Mouse (Mus musculus): Measurements from ENCODE around the gene Ambra1.

Ambra1 gene

DNA sequence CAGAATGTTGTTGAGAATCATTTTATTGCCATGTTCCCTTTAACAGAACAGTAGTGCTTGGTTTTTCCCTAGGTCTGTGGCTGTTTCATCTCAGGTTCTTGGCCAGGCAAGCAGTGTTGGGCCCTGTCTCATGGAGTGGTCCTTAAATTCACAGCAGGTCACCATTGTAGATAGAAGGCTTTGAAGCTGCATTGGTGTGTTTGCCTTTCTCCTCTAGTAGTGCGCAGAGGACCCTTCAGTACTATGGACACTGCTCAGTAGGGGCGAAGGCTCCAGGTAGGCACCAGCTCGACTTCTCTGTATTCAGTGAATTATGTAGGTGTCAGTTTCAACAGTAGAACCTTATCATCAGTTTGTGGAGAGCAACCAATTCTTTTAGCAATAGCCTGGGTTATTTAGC, 142.7 kb downstream of the Ambra1 start:
- DNase-seq (ENCODE audit: low spot score in 2 of 2) = no peak

DNA sequence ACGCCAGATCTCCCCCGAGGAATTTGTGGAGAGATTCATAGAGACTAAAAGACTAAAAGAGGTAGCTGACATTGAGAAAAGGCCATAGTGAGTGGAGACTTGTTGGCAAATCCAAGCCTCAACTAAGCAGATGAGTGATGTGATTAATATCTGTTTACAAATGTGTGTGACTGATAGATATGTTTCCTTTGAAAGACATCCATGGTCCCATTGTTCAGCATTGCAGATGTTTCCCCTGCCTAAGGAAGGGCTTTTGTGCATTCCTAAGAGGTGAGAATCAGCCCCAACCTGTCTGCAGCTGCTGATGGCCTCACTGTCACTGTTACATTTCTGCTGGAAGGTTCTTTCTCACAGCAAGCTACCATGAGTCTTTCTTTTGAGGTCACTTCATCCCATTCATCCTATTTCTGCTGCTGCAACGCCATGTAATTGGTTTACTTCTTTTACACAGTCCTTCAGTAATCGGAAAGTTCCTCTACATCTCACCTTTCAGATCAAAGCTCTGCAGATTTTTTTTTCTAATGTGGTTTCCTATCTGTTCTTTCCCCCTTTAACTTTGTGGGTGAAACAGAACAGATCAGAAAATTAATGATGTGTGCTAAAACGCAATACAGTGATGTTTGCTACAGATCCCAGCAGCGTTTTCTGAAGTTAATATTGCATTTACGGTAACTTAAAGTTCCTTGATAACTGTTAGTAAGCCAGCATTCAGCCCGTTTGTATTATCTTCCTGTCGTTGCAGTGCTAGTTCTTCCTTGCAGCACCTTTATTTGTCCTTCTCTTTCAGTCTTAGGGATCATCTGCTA, 146.3 kb downstream of the Ambra1 start:
- no peak for DNase-seq (ENCODE audit: low spot score in 2 of 2)

DNA sequence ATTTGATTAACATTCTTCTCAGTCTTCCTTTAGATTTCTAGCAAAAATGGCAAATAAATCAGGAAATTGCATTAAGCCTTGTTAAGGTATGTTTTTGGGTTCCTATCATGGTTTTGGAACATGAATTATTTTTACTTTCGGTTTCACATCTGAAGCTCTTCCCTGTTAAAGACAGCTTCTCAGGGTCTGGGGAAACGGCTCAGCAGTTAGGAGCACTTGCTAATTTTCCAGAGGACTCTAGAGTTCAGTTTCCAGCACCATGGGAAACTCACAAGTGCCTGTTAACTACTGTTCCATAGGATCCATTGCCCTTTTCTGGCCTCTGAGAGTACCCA, 146.8 kb downstream of the Ambra1 start:
- no peak for DNase-seq (ENCODE audit: low spot score in 2 of 2)

DNA sequence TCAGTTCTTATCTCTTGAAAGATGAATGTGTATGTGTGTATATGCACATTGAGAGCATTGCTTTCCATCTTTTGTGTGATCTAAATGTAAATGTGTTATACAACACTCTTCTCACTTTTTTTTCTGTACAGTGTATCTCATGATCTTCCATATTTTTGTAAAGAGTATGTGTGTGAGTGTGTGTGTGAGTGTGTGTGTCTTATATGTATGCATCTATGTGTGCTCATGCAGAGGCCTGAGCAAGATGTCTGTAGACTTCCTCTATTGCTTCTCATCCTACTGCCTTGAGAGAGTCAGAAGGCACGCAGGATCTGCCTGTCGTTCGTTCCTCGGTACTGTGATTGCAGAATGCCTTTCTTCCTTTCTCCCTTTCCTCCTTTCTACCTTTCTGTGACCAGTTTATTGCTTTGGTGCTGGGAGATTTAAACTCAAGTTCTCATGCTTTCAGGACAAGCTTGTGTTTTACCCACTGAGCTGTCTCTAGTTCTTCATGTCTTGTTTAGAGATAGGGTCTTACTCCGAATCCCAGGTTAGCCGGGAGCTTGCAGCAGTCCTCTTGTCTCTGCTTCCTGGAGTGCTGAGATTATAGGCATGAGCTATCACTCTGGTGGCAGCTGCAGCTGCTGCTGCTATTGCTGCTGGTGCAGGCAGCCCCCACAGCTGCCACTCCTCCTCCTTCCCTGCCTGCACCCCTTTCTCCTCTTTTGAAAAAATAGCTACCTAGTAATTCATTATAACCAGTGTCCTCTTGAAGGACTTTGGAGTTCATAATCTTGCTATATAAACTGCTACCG, 148.7 kb downstream of the Ambra1 start:
- DNase-seq (ENCODE audit: low spot score in 2 of 2) = no peak

DNA sequence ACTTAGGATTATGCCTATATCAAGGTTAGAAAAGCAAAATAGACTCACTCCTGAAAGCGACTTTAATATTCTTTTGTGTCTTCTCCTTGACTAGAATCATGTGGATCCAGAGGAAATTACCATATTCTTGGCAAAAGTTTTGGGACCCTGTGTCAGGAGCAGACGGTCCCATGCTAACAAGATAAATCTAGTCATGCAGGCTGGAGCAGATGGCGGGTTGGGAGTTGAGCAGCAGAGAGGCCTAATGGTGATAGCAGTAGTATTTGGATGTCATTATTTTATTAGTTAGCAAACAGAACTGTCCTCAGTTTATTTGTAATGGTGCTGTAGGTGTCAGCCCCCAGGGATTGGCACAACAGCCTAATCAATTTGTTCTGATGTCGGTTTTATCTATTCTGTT, 154.0 kb downstream of the Ambra1 start:
- no peak for DNase-seq (ENCODE audit: low spot score in 2 of 2)

DNA sequence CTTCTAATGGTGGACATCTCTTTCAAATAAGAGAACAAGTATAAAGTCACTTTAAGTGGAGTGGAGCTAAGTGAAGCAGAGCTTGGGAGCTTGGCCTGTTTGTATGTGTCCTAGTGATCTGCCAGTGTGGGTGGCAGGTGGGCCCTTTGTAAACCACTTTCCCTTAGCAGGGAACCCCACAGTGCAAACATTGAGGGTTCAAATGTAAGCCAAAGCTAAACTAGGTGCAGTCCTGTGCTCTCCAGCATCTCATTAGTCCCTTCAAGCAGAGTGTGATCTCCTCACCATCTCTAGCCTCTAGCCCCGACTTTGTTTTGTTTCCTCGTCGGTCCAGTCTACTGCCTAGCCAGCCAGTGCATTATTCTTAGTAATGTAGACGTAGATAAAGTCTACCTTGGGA, 154.7 kb downstream of the Ambra1 start:
- no peak for DNase-seq (ENCODE audit: low spot score in 2 of 2)

DNA sequence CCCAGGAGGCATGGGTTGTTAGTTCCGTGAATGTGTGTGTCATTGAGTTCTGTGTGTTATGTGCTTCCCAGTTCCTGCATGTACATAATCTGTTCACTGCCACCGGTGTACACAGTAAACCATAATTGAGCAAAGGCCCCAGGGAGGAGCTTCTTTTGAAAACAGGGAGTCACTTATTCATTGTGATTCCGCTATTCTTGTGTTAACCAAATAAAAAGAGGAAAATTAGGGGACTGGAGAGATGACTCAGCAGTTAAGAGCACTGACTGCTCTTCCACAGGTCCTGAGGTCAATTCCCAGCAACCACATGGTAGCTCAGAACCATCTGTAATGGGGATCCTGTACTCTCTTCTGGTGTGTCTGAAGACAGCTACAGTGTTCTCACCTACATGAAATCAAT, 164.8 kb downstream of the Ambra1 start:
- no peak for DNase-seq (ENCODE audit: low spot score in 2 of 2)

DNA sequence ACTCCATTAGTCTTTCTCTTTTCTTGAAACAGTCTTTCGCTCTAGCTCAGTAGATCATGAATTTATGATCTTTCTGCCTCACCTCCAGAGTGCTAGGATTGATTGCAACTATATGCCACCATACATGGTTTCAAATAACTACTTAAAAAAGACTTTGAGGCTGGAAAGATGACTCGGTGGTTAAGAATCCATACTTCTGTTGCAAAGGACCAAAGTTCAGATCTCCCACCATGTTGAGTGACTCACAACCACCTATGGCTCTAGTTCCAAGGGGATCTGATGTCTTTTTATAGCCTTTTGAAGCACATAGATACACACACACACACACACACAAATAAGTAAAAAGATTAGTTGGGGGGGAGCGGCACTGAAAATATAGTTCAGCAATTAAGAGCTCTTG, 165.5 kb downstream of the Ambra1 start:
- no peak for DNase-seq (ENCODE audit: low spot score in 2 of 2)

DNA sequence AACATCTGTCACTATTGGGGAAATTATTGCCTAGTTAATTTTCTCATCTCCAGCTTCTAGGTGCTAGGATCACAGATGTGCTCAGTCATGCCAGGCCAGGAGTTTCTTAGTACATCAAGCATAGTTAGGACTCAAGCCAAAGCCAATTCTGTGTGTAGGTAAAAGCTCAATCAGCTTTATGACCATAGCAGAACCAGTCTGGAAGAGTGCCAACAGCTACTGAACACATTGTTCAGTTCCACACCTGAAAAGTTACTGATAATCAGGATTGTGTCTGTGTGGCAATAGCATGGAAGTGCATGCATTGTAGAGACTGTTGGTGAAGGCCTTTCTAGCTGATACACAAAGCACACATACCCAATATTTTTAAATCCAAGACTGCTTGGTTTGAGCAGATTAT, 168.0 kb downstream of the Ambra1 start:
- no peak for DNase-seq (ENCODE audit: low spot score in 2 of 2)

DNA sequence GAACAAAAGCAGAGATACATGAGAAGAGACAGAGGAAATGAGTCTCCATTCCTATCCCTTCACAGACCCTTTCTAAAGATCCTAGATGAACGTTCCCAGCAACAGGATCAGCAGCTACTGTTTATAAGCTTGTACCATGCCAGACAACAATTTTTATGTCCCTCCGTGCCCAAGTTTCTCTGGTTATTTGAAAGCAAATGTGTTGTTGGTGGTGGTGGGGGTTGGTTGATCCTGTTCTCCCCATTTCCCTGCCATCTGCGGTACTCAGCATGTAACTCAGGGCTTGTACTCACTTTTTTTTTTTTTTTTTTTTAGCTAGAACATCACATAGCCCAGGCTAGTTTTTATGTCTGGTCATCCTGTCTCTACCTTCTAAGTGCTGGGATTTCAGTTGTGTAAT, 169.2 kb downstream of the Ambra1 start:
- DNase-seq (ENCODE audit: low spot score in 2 of 2) = no peak

DNA sequence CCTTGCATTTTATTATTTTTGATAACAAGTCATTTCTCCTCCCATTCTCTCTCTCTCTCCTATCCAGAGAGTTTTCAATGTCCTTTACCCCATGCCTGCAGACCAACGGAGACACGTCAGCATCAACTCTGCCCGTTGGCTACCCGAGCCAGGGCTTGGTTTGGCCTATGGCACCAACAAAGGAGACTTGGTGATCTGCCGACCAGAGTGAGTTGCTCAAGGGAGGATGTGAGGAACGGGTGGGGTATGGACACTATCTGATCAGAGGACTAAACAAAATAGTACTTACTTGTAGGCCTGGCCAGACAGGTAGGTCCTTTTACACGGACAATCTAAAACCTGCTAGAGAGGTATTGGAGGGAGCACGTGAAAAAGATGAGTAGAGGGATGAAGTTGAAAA, 170.5 kb downstream of the Ambra1 start:
- no peak for DNase-seq (ENCODE audit: low spot score in 2 of 2)

DNA sequence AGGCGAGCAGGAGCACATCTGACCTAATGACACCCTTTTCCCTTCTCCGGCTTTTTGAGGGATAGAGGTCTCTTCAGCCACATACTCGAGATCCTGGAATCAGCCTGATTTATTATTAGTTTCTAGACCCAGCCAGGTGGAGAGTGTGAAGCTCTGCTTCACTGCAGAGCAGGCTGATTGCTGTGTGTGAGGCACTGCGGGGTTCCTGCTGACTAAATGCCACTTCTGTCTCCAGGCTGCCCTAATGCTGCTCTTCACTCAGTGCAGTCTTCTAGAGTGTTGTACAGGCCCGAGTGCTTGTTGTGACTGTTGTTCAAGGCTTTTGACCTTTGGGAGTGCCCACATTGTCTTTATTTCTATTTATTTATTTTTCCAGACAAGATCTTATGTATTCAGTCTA, 172.4 kb downstream of the Ambra1 start:
- no peak for DNase-seq (ENCODE audit: low spot score in 2 of 2)

DNA sequence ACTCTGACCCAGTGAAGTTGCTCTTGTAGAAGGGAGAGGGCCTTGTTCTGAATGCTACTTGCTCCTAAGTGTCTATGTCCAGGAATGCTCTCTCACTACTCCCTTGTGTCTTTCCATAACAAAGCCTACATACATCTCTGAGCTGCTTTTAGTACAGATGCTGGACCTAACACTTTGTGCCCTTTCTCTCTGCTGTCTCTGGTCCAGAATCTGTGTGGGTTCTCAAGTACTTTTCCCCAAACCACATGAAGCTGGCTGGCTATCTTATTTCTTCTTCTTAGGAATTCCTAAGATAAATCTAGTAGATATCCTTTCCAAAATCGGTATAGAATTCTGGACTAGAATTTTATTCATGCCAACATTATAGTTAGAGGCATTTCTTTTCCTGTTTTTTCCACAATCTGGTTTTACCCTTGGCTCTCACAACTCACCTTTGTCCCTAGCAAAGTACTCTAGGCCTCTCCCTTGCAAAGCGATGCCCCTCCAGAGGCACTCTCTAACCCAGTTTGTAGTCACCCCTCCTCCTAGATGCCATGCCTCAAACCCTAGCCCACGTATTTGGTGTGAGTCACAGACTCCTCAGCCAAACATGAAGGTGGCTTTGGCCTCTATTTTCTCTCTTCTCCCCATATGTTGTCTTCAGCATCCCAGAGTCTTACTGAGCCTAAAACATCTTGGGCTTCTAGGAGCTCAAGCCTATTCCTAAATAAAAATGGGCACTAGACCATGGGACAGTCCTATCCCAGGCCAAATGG, 173.4 kb downstream of the Ambra1 start:
- no peak for DNase-seq (ENCODE audit: low spot score in 2 of 2)

DNA sequence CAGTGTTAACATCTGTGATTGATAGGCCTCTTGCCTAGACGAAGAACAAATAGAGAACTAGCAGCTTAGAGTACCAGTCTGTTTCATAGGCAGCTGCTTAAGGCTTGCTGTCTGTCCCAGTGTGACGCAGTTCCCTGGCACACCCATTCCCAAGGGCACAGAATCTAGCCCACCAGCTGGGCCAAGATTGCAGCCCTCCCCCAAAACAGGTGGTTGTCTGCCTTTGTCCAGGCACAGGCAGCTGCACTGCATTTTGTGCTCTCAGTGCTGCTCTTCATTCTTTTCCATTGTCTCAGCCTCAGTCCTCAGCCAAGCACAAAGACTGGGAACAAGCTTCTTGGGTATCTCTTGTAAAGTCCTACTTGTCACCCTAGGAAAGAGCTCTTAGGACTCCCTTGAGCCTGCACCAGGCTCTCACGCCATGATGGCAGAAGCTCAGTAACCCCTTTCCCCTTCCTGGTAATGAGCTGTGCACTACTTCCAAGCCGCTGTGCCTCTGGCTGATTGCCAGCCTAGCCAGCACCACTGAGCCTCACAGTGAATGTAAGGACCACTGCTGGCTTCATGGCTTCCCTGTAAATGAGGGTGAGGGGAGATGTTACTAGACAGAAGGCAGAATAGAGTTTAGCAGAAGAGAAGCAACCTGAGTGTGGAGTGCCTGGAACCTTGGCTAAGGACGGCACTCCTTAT, 174.8 kb downstream of the Ambra1 start:
- no peak for DNase-seq (ENCODE audit: low spot score in 2 of 2)

DNA sequence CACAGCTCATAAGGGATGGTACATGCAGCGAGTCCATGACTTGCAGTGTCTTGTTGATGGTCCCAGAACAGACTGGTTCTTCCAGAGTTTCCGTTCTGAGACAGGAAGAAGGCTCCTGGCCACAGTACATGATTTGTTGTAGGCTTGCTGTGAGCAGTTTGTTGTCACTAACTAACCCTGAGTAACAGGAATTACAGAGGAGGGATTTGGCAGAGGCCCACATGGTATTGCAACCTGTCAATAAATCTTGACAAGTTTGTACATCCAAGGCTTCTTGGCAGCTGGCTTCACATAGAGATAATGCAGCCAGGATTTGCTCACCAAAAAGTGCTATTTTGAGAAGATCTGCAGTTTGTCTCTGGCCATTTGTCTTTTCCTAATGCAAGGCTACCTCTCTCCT, 176.2 kb downstream of the Ambra1 start:
- no peak for DNase-seq (ENCODE audit: low spot score in 2 of 2)

DNA sequence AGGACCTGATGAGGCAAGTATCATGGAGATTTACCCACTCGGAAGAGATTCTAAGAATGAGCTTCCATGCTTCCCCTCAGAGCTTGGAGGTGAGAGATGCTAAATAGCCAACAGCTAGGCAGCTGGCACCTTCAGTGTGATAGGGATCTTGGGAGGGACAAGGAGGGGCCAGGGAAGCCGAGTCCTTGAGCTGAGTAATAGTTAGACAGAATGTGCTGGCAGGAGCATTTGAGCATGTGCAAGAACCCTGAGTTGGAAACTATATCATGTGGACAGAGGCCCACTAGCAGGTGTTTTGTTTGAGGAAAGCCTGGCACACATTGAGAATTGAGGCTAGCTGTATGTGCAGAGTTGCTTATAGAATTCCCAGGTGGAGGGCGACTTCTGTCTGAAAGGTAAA, 182.7 kb downstream of the Ambra1 start:
- DNase-seq (ENCODE audit: low spot score in 2 of 2) = no peak

DNA sequence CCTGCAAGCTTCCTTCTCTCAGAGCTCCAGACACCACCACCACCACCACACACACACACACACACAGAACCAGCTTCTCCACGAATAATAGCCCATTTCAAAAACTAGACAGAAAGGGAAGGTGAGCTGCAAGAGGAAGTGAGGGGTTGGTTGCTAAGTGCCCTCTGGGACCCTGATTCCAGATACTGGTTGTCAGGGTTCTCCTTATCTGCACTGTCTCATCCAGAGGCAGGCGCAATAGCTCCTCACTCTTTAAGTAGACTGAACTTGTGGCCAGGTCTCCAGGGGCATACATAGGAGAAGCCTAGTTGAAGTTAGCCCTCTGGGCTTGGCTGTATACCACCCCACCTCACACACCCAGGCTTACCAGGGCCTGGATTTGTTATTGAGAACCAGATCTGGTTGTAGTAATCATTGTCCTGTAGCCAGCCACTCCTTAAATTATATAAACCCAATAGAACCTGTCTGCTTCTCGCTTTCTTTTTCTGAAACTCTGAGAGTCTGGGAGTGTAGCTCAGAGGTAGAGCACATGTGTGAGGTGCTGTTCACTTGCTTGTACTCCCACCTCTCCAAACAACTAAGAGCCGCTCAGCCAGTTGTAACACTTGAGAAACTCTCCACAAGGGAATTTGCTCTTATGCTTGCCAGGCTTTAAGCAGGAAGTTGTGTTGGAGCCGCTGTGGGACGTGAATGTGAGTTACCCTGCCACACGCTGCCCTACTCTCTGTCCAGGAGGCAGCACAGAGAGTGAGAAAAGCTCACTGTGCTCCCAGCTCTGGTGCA, 183.6 kb downstream of the Ambra1 start:
- no peak for DNase-seq (ENCODE audit: low spot score in 2 of 2)

DNA sequence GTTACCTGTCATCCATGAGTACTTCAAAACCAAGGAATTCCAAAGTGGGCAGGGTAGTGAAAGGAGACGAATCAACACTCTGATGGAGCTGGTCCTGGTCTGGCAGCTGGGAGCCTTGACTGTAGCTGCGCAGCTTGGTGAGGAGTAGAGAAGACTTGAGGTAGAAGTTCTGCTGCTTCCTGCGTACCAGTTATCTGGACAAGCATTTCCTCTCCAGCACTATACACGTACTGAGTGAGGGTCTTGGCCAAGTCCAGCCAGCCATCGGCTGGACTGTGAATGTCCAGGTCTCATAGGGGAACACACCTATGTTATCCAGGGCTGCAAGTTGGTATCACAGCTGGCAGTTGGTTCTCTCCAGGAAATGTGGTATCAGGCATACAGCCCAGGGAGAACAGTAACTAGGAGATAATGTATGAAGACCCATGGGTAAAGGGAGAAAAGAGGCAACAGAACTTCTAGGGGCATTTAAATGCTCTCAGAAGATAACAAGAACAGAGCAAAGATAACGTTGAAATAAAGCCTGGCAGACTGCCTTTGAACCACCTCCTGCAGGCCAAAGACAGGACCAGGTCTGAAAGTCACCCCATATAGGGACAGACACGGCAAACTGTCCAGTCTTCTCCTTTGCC, 186.5 kb downstream of the Ambra1 start:
- no peak for DNase-seq (ENCODE audit: low spot score in 2 of 2)

DNA sequence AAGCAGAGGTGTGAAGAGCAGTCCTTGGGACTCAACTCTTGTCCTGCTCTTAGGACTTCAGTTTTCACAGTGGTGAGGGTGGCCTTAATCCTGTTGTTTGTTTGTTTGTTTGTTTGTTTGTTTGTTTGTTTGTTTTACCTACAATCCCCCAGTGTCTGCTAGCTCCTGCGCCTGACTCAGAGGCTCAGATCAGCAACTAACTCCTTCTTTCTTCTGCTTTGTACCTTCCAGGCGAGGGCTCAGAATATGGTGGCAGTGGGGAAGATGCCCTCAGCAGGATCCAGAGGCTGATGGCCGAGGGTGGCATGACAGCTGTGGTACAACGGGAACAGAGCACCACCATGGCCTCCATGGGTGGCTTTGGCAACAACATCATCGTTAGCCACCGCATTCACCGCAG, 187.2 kb downstream of the Ambra1 start:
- no peak for DNase-seq (ENCODE audit: low spot score in 2 of 2)

DNA sequence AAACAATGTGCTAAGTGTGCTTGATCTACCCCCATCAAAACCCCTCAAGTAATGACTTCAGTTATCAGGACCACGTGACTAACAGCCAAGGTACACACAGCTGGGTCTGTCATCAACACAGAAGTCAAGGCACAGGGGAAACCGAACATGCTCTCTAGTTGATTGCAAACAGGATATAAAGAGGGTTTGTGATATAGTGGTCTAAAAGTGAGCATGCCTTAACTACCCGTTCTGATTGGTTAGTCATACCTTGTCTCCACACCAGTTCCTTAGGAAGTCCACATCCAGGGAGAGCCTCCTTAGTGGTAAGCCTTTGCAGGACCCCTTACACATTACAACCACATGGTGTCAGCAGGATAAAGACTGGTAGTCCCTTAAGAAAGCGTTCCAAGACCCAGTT, 190.2 kb downstream of the Ambra1 start:
- DNase-seq (ENCODE audit: low spot score in 2 of 2) = no peak

Measured in frontal cortex, postnatal 25 days (tissue).